Mouse (Mus musculus) cerebellum, adult 2 months (tissue): ENCODE measurements around the gene Msi2.

ENCODE experiments used
- CTCF ChIP-seq: fragments of 200-500 bp; IDR thresholded peaks from 2 replicates; pipeline ENCODE4 v1.5.1; 2011; ENCODE audit warnings: low read depth, mild to moderate bottlenecking, control low read depth, low read length, moderate library complexity, borderline replicate concordance; ENCODE audit not compliant: insufficient read depth
- POLR2A ChIP-seq: fragments of 200-500 bp; IDR thresholded peaks from 2 replicates; pipeline ENCODE4 v1.6.1; 2011; ENCODE audit warnings: low read length, control low read depth, borderline replicate concordance; ENCODE audit not compliant: insufficient read depth

GRCm38 (mm10) chr11:88502566-88502965 lies 215.7 kb downstream of the Msi2 start:
- TF ChIP-seq CTCF, result no peak
- no peak for TF ChIP-seq POLR2A
